Mouse (Mus musculus) granulocyte monocyte progenitor cell, adult 5-6 weeks (primary cell): ENCODE measurements around the gene Tbc1d19. TPM values are rescaled to one million over a fixed set of nuclear protein-coding genes. Genes with fewer than 3 reads are reported as not detected.

Experiments
- ATAC-seq: replicated peaks from 2 replicates; pipeline ENCODE4 v1.8.0; 2016; ENCODE audit warnings: mild to moderate bottlenecking, moderate TSS enrichment, inconsistent platforms; ENCODE audit not compliant: poor library complexity, severe bottlenecking
- total RNA-seq, 2 experiments: library from RNA; stranded (forward) in 1 of 2; stranded (reverse) in 1 of 2; fragments of 200-712, 200-1000 nt in 1 of 2; fragments of >200 nt in 1 of 2; fragmentation: Nextera tagmentation in 1 of 2; gene quantifications; 2 replicates each; pipeline ENCODE4 v1.2.3; 2014 to 2017

The Tbc1d19 gene
- total RNA-seq, 2 experiments from 2014 or later: 8.8 to 16.2 TPM

GRCm38 (mm10) chr5:53947549-53948183, 138.3 kb downstream of the Tbc1d19 start:
- no peak for ATAC-seq

- peak; percentile 62 for ATAC-seq
These were observed 139.3 kb downstream of the Tbc1d19 start for GRCm38 (mm10) chr5:53948606-53949266.

- no peak for ATAC-seq
These were observed 140.8 kb downstream of the Tbc1d19 start for GRCm38 (mm10) chr5:53950189-53950588.

- no peak for ATAC-seq
These were observed 143.8 kb downstream of the Tbc1d19 start for GRCm38 (mm10) chr5:53953216-53953615.

Other genes starting within 250 kb of the Tbc1d19 start
- not detected in 2 replicates for gene Cckar, start 101.9 kb upstream of the Tbc1d19 start, total RNA-seq (2014; fragmentation: Nextera tagmentation)
- not detected in 2 replicates for gene Cckar, start 101.9 kb upstream of the Tbc1d19 start, total RNA-seq (2017)
- 13.4 and 17.7 TPM in 2 replicates for gene Stim2, start 188.9 kb downstream of the Tbc1d19 start, total RNA-seq (2014; fragmentation: Nextera tagmentation)
- 18.0 and 27.9 TPM in 2 replicates for gene Stim2, start 188.9 kb downstream of the Tbc1d19 start, total RNA-seq (2017)